Mouse (Mus musculus) olfactory bulb, adult 2 months (tissue): Measurements from ENCODE around the gene Platr25. TPM values are rescaled to one million over a fixed set of nuclear protein-coding genes. Genes with fewer than 3 reads are reported as not detected.
"Not testable (repeated sequence)": the region's sequence is repeated elsewhere in the genome, so short reads cannot be mapped to it uniquely, and the experiment has no call there.

Experiments used
- H3K27ac ChIP-seq: fragments of 200-500 bp; 2 replicates; pipeline ENCODE4 v1.5.1; 2012; ENCODE audit warnings: low read depth, low read length; ENCODE audit not compliant: insufficient read depth
- H3K4me1 ChIP-seq: fragments of 200-500 bp; 2 replicates; pipeline ENCODE4 v1.6.1; 2012; ENCODE audit warnings: low read length; ENCODE audit not compliant: control insufficient read depth, insufficient read depth
- H3K4me3 ChIP-seq: fragments of 200-500 bp; 2 replicates; pipeline ENCODE4 v1.5.1; 2012; ENCODE audit warnings: mild to moderate bottlenecking, low read depth, low read length, moderate library complexity; ENCODE audit not compliant: insufficient read depth
- CTCF ChIP-seq: fragments of 200-500 bp; IDR thresholded peaks from 2 replicates; pipeline ENCODE4 v1.5.1; 2012; ENCODE audit warnings: low read depth, mild to moderate bottlenecking, low read length, moderate library complexity; ENCODE audit not compliant: insufficient read depth
- POLR2A ChIP-seq: fragments of 200-500 bp; IDR thresholded peaks from 2 replicates; pipeline ENCODE4 v1.6.1; 2012; ENCODE audit warnings: mild to moderate bottlenecking, low read depth, low read length, moderate library complexity; ENCODE audit not compliant: insufficient read depth
- WGBS: fragments of 180-500 bp; shearing (Covaris S2); methylation state at CpG from one replicate; pipeline ENCODE4 v1.1.7; 2018; 5-methylcytosine and 5-hydroxymethylcytosine counted together
- polyA plus RNA-seq: library from polyadenylated mRNA; stranded (reverse); fragments of >200 nt; gene quantifications from 2 replicates; pipeline ENCODE4 v1.2.4, GENCODE M21; 2012; ENCODE audit warnings: low replicate concordance; ENCODE audit not compliant: missing spikeins, insufficient read depth, insufficient read length

The Platr25 gene
- polyA plus RNA-seq, result not detected in 2 replicates

DNA sequence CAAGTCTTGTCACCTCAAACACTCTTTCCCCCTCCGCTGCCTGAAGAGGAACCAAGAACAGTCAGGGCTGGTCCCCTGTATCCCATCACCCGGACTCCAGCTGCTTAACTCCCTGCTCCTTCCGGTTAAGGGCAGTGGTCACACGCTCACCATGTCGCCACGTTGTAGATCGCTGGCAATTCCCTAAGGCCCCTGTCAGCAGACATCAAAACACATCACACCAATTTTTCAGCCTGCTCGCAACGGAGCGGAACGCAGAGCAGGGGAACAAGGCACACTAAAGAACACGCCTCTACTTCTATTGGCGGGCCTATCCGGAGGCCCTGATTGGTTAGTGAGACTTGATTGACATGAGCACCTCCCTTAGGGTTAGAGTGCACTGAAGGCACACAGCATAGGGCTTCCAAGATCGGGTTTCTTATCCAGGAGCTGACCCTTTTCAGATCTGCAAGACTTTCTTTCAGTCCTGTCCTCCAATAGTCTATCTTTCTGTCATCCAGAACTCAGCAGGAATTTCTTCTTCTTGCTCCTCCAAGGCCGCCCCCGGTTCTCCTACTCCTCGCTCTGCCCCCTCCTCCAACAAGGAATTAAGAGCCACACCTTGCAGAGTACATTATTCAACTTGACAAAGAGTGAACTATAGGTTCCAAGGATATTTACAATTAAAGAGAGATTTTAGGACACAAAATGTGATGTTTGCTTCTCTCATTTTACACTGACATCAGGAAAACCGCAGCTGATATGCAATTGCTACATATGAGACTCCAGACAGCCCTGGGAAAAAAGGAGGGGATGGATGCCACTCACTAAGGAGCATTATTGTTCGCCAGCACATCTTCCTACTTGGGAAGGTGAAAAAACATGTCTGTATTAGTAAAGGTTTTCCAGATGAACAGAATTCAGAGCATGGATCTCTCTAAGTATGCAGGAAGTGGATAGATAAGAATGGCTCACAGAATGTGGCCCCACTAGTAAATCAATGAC lies at the start of gene Platr25:
Gene Platr25, minus strand, starts transcription at position 278 of the 984 bp plus-strand sequence.
- WGBS, result 9% methylated on average over 20 of the region's 20 CpGs
- peak within 1 kb of the TSS; percentile 60 for H3K4me3 ChIP-seq
- not testable (repeated sequence) for H3K4me1 ChIP-seq, H3K27ac ChIP-seq

DNA sequence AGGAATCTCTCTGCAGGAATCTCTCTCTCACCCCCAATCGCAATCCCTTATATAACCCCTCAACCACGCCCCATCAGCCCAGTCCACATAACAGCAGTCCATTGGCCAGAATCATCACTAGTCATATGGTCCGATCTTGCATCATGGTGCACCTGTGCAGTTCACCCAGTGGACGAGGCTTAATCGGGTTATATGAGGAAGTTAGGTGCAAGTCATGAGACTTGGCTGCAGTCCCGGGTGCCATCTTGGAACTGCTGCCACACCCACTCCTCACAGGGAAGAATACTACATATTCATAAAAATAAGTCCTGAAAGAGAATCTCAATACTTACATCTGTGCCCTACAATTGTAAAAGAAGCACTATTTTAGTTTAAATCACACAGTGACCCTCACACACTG lies 47.5 kb upstream of the Platr25 start:
- 86% methylated on average over 6 of the region's 6 CpGs for WGBS
- H3K4me1 ChIP-seq, H3K27ac ChIP-seq: not testable (repeated sequence)

DNA sequence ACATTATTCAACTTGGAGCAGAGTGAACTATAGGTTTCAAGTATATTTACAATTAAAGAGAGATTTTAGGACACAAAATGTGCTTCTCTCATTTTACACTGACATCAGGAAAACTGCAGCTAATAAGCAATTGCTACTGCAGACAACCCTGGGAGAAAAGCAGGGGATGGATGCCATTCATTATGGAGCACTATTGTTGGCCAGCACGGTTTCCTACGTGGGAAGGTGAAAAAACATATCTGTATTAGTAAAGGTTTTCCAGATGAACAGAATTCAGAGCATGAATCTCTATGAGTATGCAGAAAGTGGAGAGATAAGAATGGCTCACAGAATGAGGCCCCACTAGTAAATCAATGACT lies 25.6 kb upstream of the Platr25 start:
- 21% methylated on average over 2 of the region's 2 CpGs for WGBS
- H3K27ac ChIP-seq, H3K4me1 ChIP-seq: not testable (repeated sequence)
- peak overlapping the region; percentile 58; the same call in 1 of the 2 replicates for H3K4me3 ChIP-seq

More for the DNA sequence above, 47.5 kb upstream of the Platr25 start:
- not testable (repeated sequence) for H3K4me3 ChIP-seq

DNA sequence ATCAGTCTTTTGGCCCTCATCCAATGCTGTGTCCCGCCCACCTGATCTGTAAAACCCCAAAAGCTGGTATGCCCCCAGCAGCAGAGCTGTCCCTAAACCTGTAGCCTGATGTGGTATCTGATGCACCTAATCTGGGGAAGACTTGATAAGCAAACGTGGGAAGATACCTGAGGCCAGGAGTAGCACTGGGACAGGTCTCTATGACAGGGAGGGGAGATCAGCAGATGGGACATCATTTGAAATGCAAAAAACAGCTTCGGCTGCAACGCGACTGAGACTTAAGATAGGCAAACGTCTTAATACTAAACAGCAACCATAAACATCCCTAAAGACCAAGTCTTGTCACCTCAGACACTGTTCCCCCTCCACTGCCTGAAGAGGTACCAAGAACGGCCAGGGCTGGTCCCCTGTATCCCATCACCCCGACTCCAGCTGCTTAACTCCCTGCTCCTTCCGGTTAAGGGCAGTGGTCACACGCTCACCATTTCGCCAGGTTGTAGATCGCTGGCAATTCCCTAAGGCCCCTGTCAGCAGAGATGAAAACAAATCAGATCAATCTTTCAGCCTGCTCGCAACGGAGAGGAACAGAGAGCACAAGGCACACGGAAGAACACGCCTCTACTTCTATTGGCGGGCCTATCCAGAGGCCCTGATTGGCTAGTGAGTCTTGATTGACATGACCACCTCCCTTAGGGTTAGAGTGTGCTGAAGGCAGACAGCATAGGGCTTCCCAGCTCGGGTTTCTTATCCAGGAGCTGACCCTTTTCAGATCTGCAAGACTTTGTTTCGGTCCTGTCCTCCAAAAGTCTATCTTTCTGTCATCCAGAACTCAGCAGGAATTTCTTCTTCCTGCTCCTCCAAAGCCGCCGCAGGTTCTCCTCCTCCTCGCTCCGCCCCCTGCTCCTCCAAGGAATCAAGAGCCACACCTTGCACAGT lies 25.0 kb upstream of the Platr25 start, which contains the start of gene Gm5141:
Gene Gm5141, minus strand, starts transcription at position 610 of the 936 bp plus-strand sequence.
- H3K4me1 ChIP-seq, H3K27ac ChIP-seq: not testable (repeated sequence)
- peak within 1 kb of the TSS; percentile 58 for H3K4me3 ChIP-seq
- 5% methylated on average over 23 of the region's 23 CpGs for WGBS

DNA sequence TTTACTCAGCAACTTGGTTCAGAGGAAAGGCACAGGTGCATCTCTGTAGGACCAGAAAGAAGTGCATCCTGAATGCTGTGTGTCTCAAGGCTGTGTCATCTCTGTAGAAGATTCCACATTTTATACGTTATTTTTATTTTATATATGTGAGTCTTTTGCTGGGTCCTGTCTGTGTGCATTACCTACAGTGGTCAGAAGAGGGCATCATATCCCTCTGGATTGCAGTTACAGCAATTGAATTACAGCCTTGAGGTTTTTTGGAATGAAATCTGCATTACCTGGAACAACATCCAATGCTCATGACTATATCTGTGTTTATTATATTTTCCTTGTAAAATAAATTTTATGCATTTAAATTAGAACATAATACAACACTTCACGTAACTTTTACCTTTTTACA lies 3.3 kb upstream of the Platr25 start:
- H3K4me1 ChIP-seq, H3K27ac ChIP-seq, H3K4me3 ChIP-seq: not testable (repeated sequence)
- 64% methylated on average over 2 of the region's 2 CpGs for WGBS

DNA sequence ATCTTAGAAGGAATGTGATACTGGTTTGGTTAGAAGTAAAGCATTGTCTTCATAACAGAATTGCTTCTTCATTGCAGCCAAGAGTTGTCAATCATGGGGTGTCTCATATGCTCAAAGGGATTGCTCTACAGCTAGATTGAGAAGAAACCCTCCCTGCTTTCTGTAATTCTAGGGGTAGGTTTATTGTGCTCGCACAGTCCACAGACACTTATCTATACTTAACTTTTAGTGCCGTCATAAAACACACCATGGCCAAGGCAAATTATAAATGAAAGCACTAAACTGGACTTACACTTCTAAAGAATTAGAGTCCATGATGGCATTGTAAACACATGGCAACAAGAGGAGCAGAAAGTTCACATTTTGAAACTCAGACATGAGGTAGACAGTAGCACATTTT lies 27.2 kb downstream of the Platr25 start:
- TF ChIP-seq CTCF (no peak), POLR2A (no peak)
- H3K4me1 ChIP-seq, result no peaks in the 10 kb centered on the region
- no peak overlapping the region for H3K27ac ChIP-seq
- WGBS, result 99% methylated on average over 2 of the region's 2 CpGs
- H3K4me3 ChIP-seq, result no peak overlapping the region

DNA sequence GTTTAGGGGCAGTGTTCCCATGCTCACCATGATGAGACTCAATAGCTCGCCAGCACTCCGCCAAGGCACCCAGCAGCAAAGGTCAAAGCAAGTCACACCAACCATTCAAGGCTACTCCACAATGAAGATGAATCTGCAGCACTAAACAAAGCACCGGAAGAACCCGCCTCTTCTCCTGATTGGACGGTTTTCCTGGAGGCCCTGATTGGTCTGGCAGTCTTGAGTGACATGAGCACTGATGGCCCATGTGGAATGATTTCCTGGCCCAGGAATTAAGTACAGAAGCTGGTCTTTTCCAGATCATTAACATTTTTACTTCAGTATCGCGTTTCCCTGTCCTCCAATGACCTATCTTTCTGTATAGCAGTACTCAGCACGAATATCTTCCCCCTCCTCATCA lies 47.9 kb downstream of the Platr25 start:
- not testable (repeated sequence) for H3K4me1 ChIP-seq, H3K4me3 ChIP-seq, H3K27ac ChIP-seq
- 93% methylated on average over 8 of the region's 8 CpGs for whole genome bisulfite sequencing

DNA sequence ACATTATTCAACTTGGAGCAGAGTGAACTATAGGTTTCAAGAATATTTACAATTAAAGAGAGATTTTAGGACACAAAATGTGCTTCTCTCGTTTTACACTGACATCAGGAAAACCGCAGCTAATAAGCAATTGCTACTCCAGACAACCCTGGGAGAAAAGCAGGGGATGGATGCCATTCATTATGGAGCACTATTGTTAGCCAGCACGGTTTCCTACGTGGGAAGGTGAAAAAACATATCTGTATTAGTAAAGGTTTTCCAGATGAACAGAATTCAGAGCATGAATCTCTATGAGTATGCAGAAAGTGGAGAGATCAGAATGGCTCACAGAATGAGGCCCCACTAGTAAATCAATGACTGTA lies 75.2 kb downstream of the Platr25 start:
- H3K4me1 ChIP-seq, H3K27ac ChIP-seq: not testable (repeated sequence)
- 10% methylated on average over 4 of the region's 4 CpGs for WGBS
- peak overlapping the region; percentile 52 for H3K4me3 ChIP-seq

DNA sequence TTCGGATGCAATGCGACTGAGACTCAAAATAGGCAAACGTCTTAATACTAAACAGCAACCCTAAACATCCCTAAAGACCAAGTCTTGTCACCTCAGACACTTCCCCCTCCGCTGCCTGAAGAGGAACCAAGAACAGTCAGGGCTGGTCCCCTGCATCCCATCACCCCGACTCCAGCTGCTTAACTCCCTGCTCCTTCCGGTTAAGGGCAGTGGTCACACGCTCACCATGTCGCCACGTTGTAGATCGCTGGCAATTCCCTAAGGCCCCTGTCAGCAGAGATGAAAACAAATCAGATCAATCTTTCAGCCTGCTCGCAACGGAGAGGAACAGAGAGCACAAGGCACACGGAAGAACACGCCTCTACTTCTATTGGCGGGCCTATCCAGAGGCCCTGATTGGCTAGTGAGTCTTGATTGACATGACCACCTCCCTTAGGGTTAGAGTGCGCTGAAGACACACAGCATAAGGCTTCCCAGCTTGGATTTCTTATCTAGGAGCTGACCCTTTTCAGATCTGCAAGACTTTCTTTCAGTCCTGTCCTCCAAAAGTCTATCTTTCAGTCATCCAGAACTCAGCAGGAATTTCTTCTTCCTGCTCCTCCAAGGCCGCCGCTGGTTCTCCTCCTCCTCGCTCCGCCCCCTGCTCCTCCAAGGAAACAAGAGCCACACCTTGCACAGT lies 75.8 kb downstream of the Platr25 start:
- H3K27ac ChIP-seq, H3K4me1 ChIP-seq: not testable (repeated sequence)
- peak overlapping the region; percentile 52 for H3K4me3 ChIP-seq
- under 1% methylated on average over 20 of the region's 20 CpGs for WGBS

DNA sequence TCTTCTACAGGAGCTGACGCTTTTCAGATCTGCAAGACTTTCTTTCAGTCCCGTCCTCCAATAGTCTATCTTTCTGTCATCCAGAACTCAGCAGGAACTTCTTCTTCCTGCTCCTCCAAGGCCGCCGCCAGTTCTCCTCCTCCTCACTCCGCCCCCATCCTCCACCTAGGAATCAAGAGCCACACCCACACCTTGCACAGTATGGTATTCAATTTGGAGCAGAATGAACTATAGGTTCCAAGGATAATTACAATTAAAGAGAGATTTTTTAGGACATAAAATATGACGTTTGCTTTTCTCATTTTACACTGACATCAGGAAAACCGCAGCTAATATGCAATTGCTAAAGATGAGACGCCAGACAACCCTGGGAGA lies 107.2 kb downstream of the Platr25 start:
- Histone ChIP-seq H3K27ac (no peak overlapping the region), H3K4me3 (peak overlapping the region; percentile 75), H3K4me1 (no peaks in the 10 kb centered on the region)
- no peak for TF ChIP-seq CTCF
- TF ChIP-seq POLR2A, result no peak
- WGBS, result 18% methylated on average over 8 of the region's 8 CpGs

DNA sequence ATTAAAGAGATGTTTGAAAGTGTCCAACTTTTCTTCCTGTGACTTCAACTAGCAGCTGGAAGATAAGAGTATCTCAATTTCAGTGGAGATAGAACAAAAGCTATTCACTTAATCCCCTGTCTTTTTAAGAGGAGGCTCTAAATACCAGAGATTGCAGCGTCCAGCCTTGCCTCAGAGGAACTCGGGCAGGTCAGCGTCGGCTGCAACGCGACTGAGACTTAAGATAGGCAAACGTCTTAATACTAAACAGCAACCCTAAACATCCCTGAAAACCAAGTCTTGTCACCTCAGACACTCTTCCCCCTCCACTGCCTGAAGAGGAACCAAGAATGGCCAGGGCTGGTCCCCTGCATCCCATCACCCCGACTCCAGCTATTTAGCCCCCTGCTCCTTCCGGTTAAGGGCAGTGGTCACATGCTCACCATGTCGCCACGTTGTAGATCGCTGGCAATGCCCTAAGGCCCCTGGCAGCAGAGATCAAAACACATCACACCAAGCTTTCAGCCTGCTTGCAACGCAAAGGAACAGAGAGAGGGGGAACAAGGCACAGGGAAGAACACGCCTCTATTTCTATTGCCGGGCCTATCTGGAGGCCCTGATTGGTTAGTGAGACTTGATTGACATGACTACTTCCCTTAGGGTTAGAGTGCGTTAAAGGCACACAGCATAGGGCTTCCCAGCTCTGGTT lies 107.7 kb downstream of the Platr25 start:
- not testable (repeated sequence) for H3K4me1 ChIP-seq, H3K27ac ChIP-seq
- peak overlapping the region; percentile 75 for H3K4me3 ChIP-seq
- 2% methylated on average over 16 of the region's 16 CpGs for WGBS

DNA sequence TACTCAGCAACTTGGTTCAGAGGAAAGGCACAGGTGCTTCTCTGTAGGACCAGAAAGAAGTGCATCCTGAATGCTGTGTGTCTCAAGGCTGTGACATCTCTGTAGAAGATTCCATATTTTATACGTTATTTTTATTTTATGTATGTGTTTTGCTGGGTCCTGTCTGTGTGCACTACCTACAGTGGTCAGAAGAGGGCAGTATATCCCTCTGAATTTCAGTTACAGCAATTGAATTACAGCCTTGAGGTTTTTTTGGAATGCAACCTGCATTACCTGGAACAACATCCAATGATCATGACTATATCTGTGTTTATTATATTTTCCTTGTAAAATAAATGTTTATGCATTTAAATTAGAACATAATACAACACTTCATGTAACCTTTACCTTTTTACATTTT lies 133.4 kb downstream of the Platr25 start:
- H3K27ac ChIP-seq, H3K4me1 ChIP-seq, H3K4me3 ChIP-seq: not testable (repeated sequence)
- 26% methylated on average over 1 of the region's 1 CpGs for WGBS

DNA sequence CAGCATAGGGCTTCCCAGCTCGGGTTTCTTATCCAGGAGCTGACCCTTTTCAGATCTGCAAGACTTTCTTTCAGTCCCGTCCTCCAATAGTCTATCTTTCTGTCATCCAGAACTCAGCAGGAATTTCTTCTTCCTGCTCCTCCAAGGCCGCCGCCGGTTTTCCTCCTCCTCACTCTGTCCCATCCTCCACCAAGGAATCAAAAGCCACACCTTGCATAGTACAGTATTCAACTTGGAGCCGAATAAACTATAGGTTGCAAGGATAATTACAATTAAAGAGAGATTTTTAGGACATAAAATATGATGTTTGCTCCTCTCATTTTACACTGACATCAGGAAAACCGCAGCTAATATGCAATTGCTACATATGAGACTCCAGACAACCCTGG lies 136.2 kb downstream of the Platr25 start:
- WGBS, result 2% methylated on average over 7 of the region's 7 CpGs
- H3K27ac ChIP-seq, H3K4me1 ChIP-seq: not testable (repeated sequence)
- H3K4me3 ChIP-seq, result peak overlapping the region; percentile 50
